Mouse (Mus musculus): ENCODE results near the gene Dab1. TPM values are rescaled to one million over a fixed set of nuclear protein-coding genes. Genes with fewer than 3 reads are reported as not detected.

Gene Dab1
- polyA plus RNA-seq, 1 experiment from 2014 or later = 77.8 TPM

GRCm38 (mm10) chr4:104384704-104385103, 765.5 kb downstream of the Dab1 start:
- Histone ChIP-seq H3K9me3 (no peaks in the 10 kb centered on the region), H3K4me1 (peaks cover 27% of the 10 kb centered on the region), H3K36me3 (replicated peaks) (no peaks in the 10 kb centered on the region), H3K4me2 (0 out of 2 replicates have a peak overlapping the region, but pooled peaks have one; percentile 9), H3K27ac (no peak overlapping the region), H3K27me3 (no peaks in the 10 kb centered on the region), H3K4me3 (replicated peaks) (no peak overlapping the region), H3K9ac (no peak overlapping the region)
- WGBS = 27% methylated on average over 7 of the region's 7 CpGs
- no peak for ATAC-seq (ENCODE audit: low FRiP score)

GRCm38 (mm10) chr4:104385272-104385671, 766.1 kb downstream of the Dab1 start:
- peak; percentile 39; the same call in 1 of the 2 replicates for ATAC-seq (ENCODE audit: low FRiP score)
- Histone ChIP-seq H3K4me2 (peak overlapping the region; percentile 6; the same call in 1 of the 2 replicates), H3K4me1 (peaks cover 27% of the 10 kb centered on the region)

GRCm38 (mm10) chr4:104395515-104395914, 776.4 kb downstream of the Dab1 start:
- WGBS = 48% methylated on average over 3 of the region's 3 CpGs

More at GRCm38 (mm10) chr4:104385272-104385671, 766.1 kb downstream of the Dab1 start:
- H3K27me3 ChIP-seq = no peaks in the 10 kb centered on the region
- H3K9me3 ChIP-seq = no peaks in the 10 kb centered on the region
- H3K27ac ChIP-seq = peak overlapping the region; percentile 27; the same call in 1 of the 2 replicates
- no peak overlapping the region for H3K4me3 ChIP-seq (replicated peaks)
- no peak overlapping the region for H3K9ac ChIP-seq
- H3K36me3 ChIP-seq (replicated peaks) = no peaks in the 10 kb centered on the region
- WGBS = 7% methylated on average over 5 of the region's 5 CpGs

GRCm38 (mm10) chr4:104396095-104396494, 776.9 kb downstream of the Dab1 start:
- ATAC-seq (ENCODE audit: low FRiP score) = no peak
- no peak overlapping the region for H3K4me2 ChIP-seq
- WGBS = 84% methylated on average over 5 of the region's 5 CpGs
- no peak overlapping the region for H3K27ac ChIP-seq
- peaks cover 20% of the 10 kb centered on the region for H3K4me1 ChIP-seq
- no peak overlapping the region for H3K4me3 ChIP-seq (replicated peaks)
- no peak overlapping the region for H3K9ac ChIP-seq
- H3K27me3 ChIP-seq = no peaks in the 10 kb centered on the region
- no peaks in the 10 kb centered on the region for H3K36me3 ChIP-seq (replicated peaks)
- H3K9me3 ChIP-seq = no peaks in the 10 kb centered on the region

More at GRCm38 (mm10) chr4:104395515-104395914, 776.4 kb downstream of the Dab1 start:
- ATAC-seq (ENCODE audit: low FRiP score) = no peak
- Histone ChIP-seq H3K9ac (no peak overlapping the region), H3K9me3 (no peaks in the 10 kb centered on the region), H3K27ac (0 out of 2 replicates have a peak overlapping the region, but pooled peaks have one; percentile 9), H3K4me2 (no peak overlapping the region), H3K27me3 (no peaks in the 10 kb centered on the region), H3K4me1 (peaks cover 20% of the 10 kb centered on the region), H3K36me3 (replicated peaks) (no peaks in the 10 kb centered on the region), H3K4me3 (replicated peaks) (no peak overlapping the region)

- Histone ChIP-seq H3K9ac (no peak overlapping the region), H3K27me3 (no peaks in the 10 kb centered on the region), H3K27ac (peak overlapping the region; percentile 80), H3K36me3 (replicated peaks) (no peaks in the 10 kb centered on the region), H3K4me2 (peak overlapping the region; percentile 25), H3K4me3 (replicated peaks) (no peak overlapping the region), H3K4me1 (peaks cover 20% of the 10 kb centered on the region), H3K9me3 (no peaks in the 10 kb centered on the region)
- peak; percentile 84 for ATAC-seq (ENCODE audit: low FRiP score)
- 8% methylated on average over 9 of the region's 9 CpGs for WGBS
Measured at GRCm38 (mm10) chr4:104399106-104399730, 780.1 kb downstream of the Dab1 start.

- H3K4me1 ChIP-seq = peaks cover 9% of the 10 kb centered on the region
- H3K27ac ChIP-seq = no peak overlapping the region
- H3K4me2 ChIP-seq = no peak overlapping the region
- H3K9me3 ChIP-seq = no peaks in the 10 kb centered on the region
- WGBS = 84% methylated on average over 5 of the region's 5 CpGs
- H3K27me3 ChIP-seq = no peaks in the 10 kb centered on the region
- ATAC-seq (ENCODE audit: low FRiP score) = no peak
- H3K36me3 ChIP-seq (replicated peaks) = no peaks in the 10 kb centered on the region
- H3K9ac ChIP-seq = no peak overlapping the region
- H3K4me3 ChIP-seq (replicated peaks) = no peak overlapping the region
Measured at GRCm38 (mm10) chr4:104404099-104404498, 784.9 kb downstream of the Dab1 start.

- Histone ChIP-seq H3K36me3 (replicated peaks) (no peaks in the 10 kb centered on the region), H3K27me3 (peaks cover 3% of the 10 kb centered on the region; the same call in 1 of the 2 replicates), H3K4me3 (replicated peaks) (no peak overlapping the region), H3K9ac (no peak overlapping the region), H3K4me2 (no peak overlapping the region), H3K9me3 (no peaks in the 10 kb centered on the region), H3K4me1 (peaks cover 5% of the 10 kb centered on the region; the same call in 1 of the 2 replicates), H3K27ac (no peak overlapping the region)
- WGBS = 92% methylated on average over 6 of the region's 6 CpGs
- ATAC-seq (ENCODE audit: low FRiP score) = no peak
Measured at GRCm38 (mm10) chr4:104410922-104411321, 791.8 kb downstream of the Dab1 start.

- Histone ChIP-seq H3K4me1 (peaks cover 3% of the 10 kb centered on the region; the same call in 1 of the 2 replicates), H3K27me3 (peaks cover 3% of the 10 kb centered on the region; the same call in 1 of the 2 replicates), H3K4me3 (replicated peaks) (no peak overlapping the region), H3K36me3 (replicated peaks) (no peaks in the 10 kb centered on the region), H3K27ac (no peak overlapping the region), H3K4me2 (no peak overlapping the region), H3K9me3 (no peaks in the 10 kb centered on the region), H3K9ac (no peak overlapping the region)
- 33% methylated on average over 2 of the region's 2 CpGs for WGBS
- ATAC-seq (ENCODE audit: low FRiP score) = no peak
Measured at GRCm38 (mm10) chr4:104415482-104415881, 796.3 kb downstream of the Dab1 start.

- ATAC-seq (ENCODE audit: low FRiP score) = no peak
- Histone ChIP-seq H3K9ac (no peak overlapping the region), H3K4me3 (replicated peaks) (no peak overlapping the region), H3K27me3 (peaks cover 3% of the 10 kb centered on the region; the same call in 1 of the 2 replicates), H3K27ac (no peak overlapping the region), H3K36me3 (replicated peaks) (no peaks in the 10 kb centered on the region), H3K4me1 (peaks cover 3% of the 10 kb centered on the region; the same call in 1 of the 2 replicates), H3K9me3 (no peaks in the 10 kb centered on the region), H3K4me2 (no peak overlapping the region)
- WGBS = 90% methylated on average over 2 of the region's 2 CpGs
Measured at GRCm38 (mm10) chr4:104418354-104418753, 799.2 kb downstream of the Dab1 start.

- no peaks in the 10 kb centered on the region for H3K27me3 ChIP-seq
- no peak for ATAC-seq (ENCODE audit: low FRiP score)
- WGBS = 97% methylated on average over 12 of the region's 12 CpGs
- no peaks in the 10 kb centered on the region for H3K9me3 ChIP-seq
- H3K9ac ChIP-seq = no peak overlapping the region
- no peaks in the 10 kb centered on the region for H3K36me3 ChIP-seq (replicated peaks)
- no peak overlapping the region for H3K4me3 ChIP-seq (replicated peaks)
- no peak overlapping the region for H3K4me2 ChIP-seq
- H3K27ac ChIP-seq = no peak overlapping the region
- no peaks in the 10 kb centered on the region for H3K4me1 ChIP-seq
Measured at GRCm38 (mm10) chr4:104420983-104421680, 802.0 kb downstream of the Dab1 start.

GRCm38 (mm10) chr4:104429127-104429526, 810.0 kb downstream of the Dab1 start:
- no peak for ATAC-seq (ENCODE audit: low FRiP score)

GRCm38 (mm10) chr4:104431231-104431855, 812.2 kb downstream of the Dab1 start:
- no peaks in the 10 kb centered on the region for H3K9me3 ChIP-seq
- H3K9ac ChIP-seq = no peak overlapping the region
- WGBS = 62% methylated on average over 7 of the region's 7 CpGs
- no peaks in the 10 kb centered on the region for H3K36me3 ChIP-seq (replicated peaks)
- H3K4me3 ChIP-seq (replicated peaks) = no peak overlapping the region
- no peak for ATAC-seq (ENCODE audit: low FRiP score)
- H3K27me3 ChIP-seq = no peaks in the 10 kb centered on the region
- H3K4me2 ChIP-seq = no peak overlapping the region
- H3K27ac ChIP-seq = 0 out of 2 replicates have a peak overlapping the region, but pooled peaks have one; percentile 1
- peaks cover 18% of the 10 kb centered on the region for H3K4me1 ChIP-seq

More at GRCm38 (mm10) chr4:104429127-104429526, 810.0 kb downstream of the Dab1 start:
- Histone ChIP-seq H3K4me1 (peaks cover 18% of the 10 kb centered on the region), H3K36me3 (replicated peaks) (no peaks in the 10 kb centered on the region), H3K4me2 (no peak overlapping the region), H3K9me3 (no peaks in the 10 kb centered on the region), H3K27me3 (no peaks in the 10 kb centered on the region), H3K4me3 (replicated peaks) (no peak overlapping the region), H3K27ac (no peak overlapping the region), H3K9ac (no peak overlapping the region)
- WGBS = 94% methylated on average over 7 of the region's 7 CpGs
